Mouse (Mus musculus) embryonic fibroblast, embryonic 13.5 days (primary cell): ENCODE measurements at regions not wholly inside any gene's neighbourhood (a gene's known extent, or its start where the extent isn't known, plus 50 kb on each side); places are given as distances from the start of the nearest gene placed in this dataset.

Source experiments
- CTCF ChIP-seq: IDR thresholded peaks from 2 replicates; pipeline ENCODE4 v1.5.1; 2011; ENCODE audit warnings: mild to moderate bottlenecking, control low read depth, low read length, moderate library complexity, borderline replicate concordance; ENCODE audit not compliant: insufficient read depth
- POLR2A ChIP-seq: IDR thresholded peaks from 2 replicates; pipeline ENCODE4 v1.6.1; 2011; ENCODE audit warnings: low read depth, mild to moderate bottlenecking, control low read depth, low read length, moderate library complexity

- no peak for TF ChIP-seq CTCF
- no peak for TF ChIP-seq POLR2A
Observed at GRCm38 (mm10) chr14:48005929-48006309, 114.7 kb upstream of the Peli2 start.
